In the genomic region with DNA sequence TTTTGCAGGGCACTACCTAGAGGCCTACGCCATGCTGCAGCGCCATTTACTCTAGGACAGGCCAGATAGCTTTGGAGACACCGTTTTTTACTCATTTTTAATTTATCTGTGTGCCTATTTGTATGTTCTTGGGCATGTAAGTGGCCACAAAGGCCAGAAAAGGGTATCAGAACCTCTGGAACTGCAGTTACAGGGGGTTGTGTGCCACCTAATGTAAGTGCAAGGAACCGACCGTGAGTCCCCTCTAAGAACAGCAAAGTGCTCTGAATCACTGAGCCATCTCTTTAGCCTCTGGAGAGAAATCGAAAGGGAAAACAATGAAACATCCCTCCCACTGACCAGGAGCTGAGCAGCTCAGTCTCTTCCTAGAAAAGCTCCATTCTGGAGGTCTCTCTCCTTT, we compare ENCODE assay signal across 16 mouse cellular contexts.
A peak's percentile ranks its signal among the peaks of the same experiment; 100 is the strongest.
DNase-seq lines count a peak whose midpoint lies in the region; ATAC-seq and TF ChIP-seq lines count a peak whose summit lies in the region.
"Had no signal": no experiment of that assay in that cellular context is flagged by ENCODE, and none has a peak within 500 bp of the region (broad histone marks: within the 10 kb centered on the region; RNA-seq: fewer than 3 reads in every experiment).

No protein-coding gene starts in this region.

- no peak overlapping the region for H3K4me3 ChIP-seq in forebrain, embryonic 10.5 days
- H3K4me3 ChIP-seq in forebrain, embryonic 14.5 days (ENCODE audit: low read depth, low read length) = no peak overlapping the region
- no peak overlapping the region for H3K4me3 ChIP-seq in heart, postnatal 0 days (ENCODE audit: low read depth, low read length)
- no peak overlapping the region for H3K4me3 ChIP-seq in midbrain, embryonic 10.5 days
- H3K4me3 ChIP-seq in midbrain, embryonic 15.5 days = no peak overlapping the region
- no peak overlapping the region for H3K4me3 ChIP-seq in stomach, postnatal 0 days (ENCODE audit: low read depth, low read length)
- no peak overlapping the region for H3K4me3 ChIP-seq in liver, embryonic 11.5 days (ENCODE audit: low read depth, low read length)
- H3K4me3 ChIP-seq: neural tube, embryonic 15.5 days had no signal

- peaks cover 46% of the 10 kb centered on the region for H3K4me1 ChIP-seq in forebrain, embryonic 10.5 days
- peaks cover 3% of the 10 kb centered on the region; the same call in 1 of the 2 replicates for H3K4me1 ChIP-seq in forebrain, embryonic 14.5 days (ENCODE audit: control insufficient read depth, insufficient read depth, low read length)
- no peaks in the 10 kb centered on the region for H3K4me1 ChIP-seq in heart, postnatal 0 days (ENCODE audit: control insufficient read depth, insufficient read depth)
- H3K4me1 ChIP-seq in midbrain, embryonic 10.5 days = peaks cover 44% of the 10 kb centered on the region
- H3K4me1 ChIP-seq in midbrain, embryonic 15.5 days = no peaks in the 10 kb centered on the region; the same call in 1 of the 2 replicates
- H3K4me1 ChIP-seq in stomach, postnatal 0 days (replicated peaks; ENCODE audit: control insufficient read depth, insufficient read depth) = peaks cover 4% of the 10 kb centered on the region; the same call in 1 of the 2 replicates
- H3K4me1 ChIP-seq in liver, embryonic 11.5 days (replicated peaks; ENCODE audit: control insufficient read depth, insufficient read depth, low read length) = peaks cover 17% of the 10 kb centered on the region

- no peaks in the 10 kb centered on the region for H3K9me3 ChIP-seq in forebrain, embryonic 10.5 days
- H3K9me3 ChIP-seq in forebrain, embryonic 14.5 days (replicated peaks; ENCODE audit: control insufficient read depth, low read length) = no peaks in the 10 kb centered on the region
- no peaks in the 10 kb centered on the region for H3K9me3 ChIP-seq in heart, postnatal 0 days (replicated peaks; ENCODE audit: control insufficient read depth, low read length)
- H3K9me3 ChIP-seq in midbrain, embryonic 10.5 days (replicated peaks) = no peaks in the 10 kb centered on the region
- no peaks in the 10 kb centered on the region for H3K9me3 ChIP-seq in midbrain, embryonic 15.5 days
- no peaks in the 10 kb centered on the region for H3K9me3 ChIP-seq in stomach, postnatal 0 days (ENCODE audit: control insufficient read depth, low read length)
- no peaks in the 10 kb centered on the region for H3K9me3 ChIP-seq in liver, embryonic 11.5 days (ENCODE audit: control insufficient read depth, low read length)
- H3K9me3 ChIP-seq: neural tube, embryonic 15.5 days had no signal

- ATAC-seq in forebrain, embryonic 14.5 days = no peak
- ATAC-seq in heart, postnatal 0 days (ENCODE audit: insufficient read depth, low read depth) = no peak
- ATAC-seq in midbrain, embryonic 15.5 days (replicated peaks) = no peak
- ATAC-seq in stomach, postnatal 0 days (ENCODE audit: low FRiP score, low TSS enrichment) = no peak
- ATAC-seq in liver, embryonic 11.5 days (replicated peaks; ENCODE audit: low FRiP score) = no peak
- ATAC-seq: inflammation-experienced regulatory T-cells, adult 6 months had no signal

- TF ChIP-seq EP300 in heart, postnatal 0 days (IDR thresholded peaks at IDR 0.05; ENCODE audit: low read depth) = no peak
- no peak for TF ChIP-seq EP300 in stomach, postnatal 0 days (optimal IDR thresholded peaks at IDR 0.05)

- no peak overlapping the region for H3K4me2 ChIP-seq in forebrain, embryonic 14.5 days (ENCODE audit: low read length)
- H3K4me2 ChIP-seq in heart, postnatal 0 days (ENCODE audit: low read depth, low read length) = no peak overlapping the region
- H3K4me2 ChIP-seq in midbrain, embryonic 15.5 days = no peak overlapping the region
- no peak overlapping the region for H3K4me2 ChIP-seq in stomach, postnatal 0 days (replicated peaks; ENCODE audit: low read depth)
- no peak overlapping the region for H3K4me2 ChIP-seq in liver, embryonic 11.5 days
- H3K4me2 ChIP-seq: neural tube, embryonic 15.5 days had no signal

- no peak for TF ChIP-seq CTCF in heart, postnatal 0 days (IDR thresholded peaks at IDR 0.05; ENCODE audit: low read depth)
- TF ChIP-seq CTCF in stomach, postnatal 0 days (IDR thresholded peaks at IDR 0.05; ENCODE audit: low read depth) = 0 out of 2 replicates have a peak, but pooled peaks have one; percentile 3

- H3K27ac ChIP-seq in forebrain, embryonic 10.5 days = peak overlapping the region; percentile 59; the same call in 1 of the 2 replicates
- H3K27ac ChIP-seq in forebrain, embryonic 14.5 days (ENCODE audit: low read depth, low read length) = no peak overlapping the region
- peak overlapping the region; percentile 5; the same call in 1 of the 2 replicates for H3K27ac ChIP-seq in heart, postnatal 0 days (ENCODE audit: low read depth)
- peak overlapping the region; percentile 52; the same call in 1 of the 2 replicates for H3K27ac ChIP-seq in midbrain, embryonic 10.5 days (replicated peaks)
- H3K27ac ChIP-seq in midbrain, embryonic 15.5 days = no peak overlapping the region
- no peak overlapping the region for H3K27ac ChIP-seq in stomach, postnatal 0 days (replicated peaks)
- H3K27ac ChIP-seq in liver, embryonic 11.5 days (ENCODE audit: low read depth, low read length) = no peak overlapping the region
- H3K27ac ChIP-seq: neural tube, embryonic 15.5 days had no signal

- no peak overlapping the region for H3K9ac ChIP-seq in forebrain, embryonic 14.5 days (ENCODE audit: low read length)
- H3K9ac ChIP-seq in heart, postnatal 0 days (replicated peaks; ENCODE audit: low read depth, low read length) = no peak overlapping the region
- no peak overlapping the region for H3K9ac ChIP-seq in midbrain, embryonic 15.5 days
- H3K9ac ChIP-seq in stomach, postnatal 0 days (ENCODE audit: low read length) = no peak overlapping the region
- H3K9ac ChIP-seq in liver, embryonic 11.5 days (ENCODE audit: low read depth, low read length) = no peak overlapping the region
- H3K9ac ChIP-seq: neural tube, embryonic 15.5 days had no signal

- no peak for DNase-seq in forebrain, embryonic 10.5 days (ENCODE audit: extremely low spot score, low spot score)
- no peak for DNase-seq in forebrain, embryonic 14.5 days (ENCODE audit: low spot score)
- DNase-seq in heart, postnatal 0 days (ENCODE audit: low spot score) = no peak
- DNase-seq in heart, adult 9 months (ENCODE audit: low spot score in 2 of 2) = no peak
- no peak for DNase-seq in midbrain, embryonic 10.5 days (ENCODE audit: low spot score)
- DNase-seq in stomach, postnatal 0 days (ENCODE audit: low spot score) = no peak
- DNase-seq in liver, embryonic 11.5 days (ENCODE audit: low spot score) = no peak
- DNase-seq: cerebellum, adult 11-12 months; liver; lung, adult 18-20 months; lung, postnatal 36 days; retina, postnatal 1 day; thymus, adult 18-20 months had no signal

- 90% methylated on average over 6 of the region's 6 CpGs for WGBS in forebrain, embryonic 10.5 days
- WGBS in forebrain, embryonic 14.5 days = 74% methylated on average over 6 of the region's 6 CpGs
- 79% methylated on average over 6 of the region's 6 CpGs for WGBS in heart, postnatal 0 days
- 81% methylated on average over 6 of the region's 6 CpGs for WGBS in midbrain, embryonic 10.5 days
- WGBS in midbrain, embryonic 15.5 days = 81% methylated on average over 6 of the region's 6 CpGs
- WGBS in stomach, postnatal 0 days = 87% methylated on average over 6 of the region's 6 CpGs
- 88% methylated on average over 6 of the region's 6 CpGs for WGBS in liver, embryonic 11.5 days

- 0 out of 2 replicates have a peak, but pooled peaks cover 3% of the 10 kb centered on the region for H3K27me3 ChIP-seq in forebrain, embryonic 10.5 days (ENCODE audit: poor library complexity, severe bottlenecking)
- H3K27me3 ChIP-seq in forebrain, embryonic 14.5 days (replicated peaks; ENCODE audit: control insufficient read depth, insufficient read depth, low read length) = no peaks in the 10 kb centered on the region
- H3K27me3 ChIP-seq in heart, postnatal 0 days (ENCODE audit: control insufficient read depth, insufficient read depth, low read length) = no peaks in the 10 kb centered on the region
- H3K27me3 ChIP-seq in midbrain, embryonic 10.5 days (ENCODE audit: low read depth, poor library complexity, severe bottlenecking) = no peaks in the 10 kb centered on the region
- no peaks in the 10 kb centered on the region for H3K27me3 ChIP-seq in midbrain, embryonic 15.5 days (replicated peaks)
- H3K27me3 ChIP-seq in stomach, postnatal 0 days (ENCODE audit: control insufficient read depth, insufficient read depth, low read length) = no peaks in the 10 kb centered on the region
- H3K27me3 ChIP-seq in liver, embryonic 11.5 days (replicated peaks; ENCODE audit: control insufficient read depth, insufficient read depth, low read length) = no peaks in the 10 kb centered on the region
- H3K27me3 ChIP-seq: neural tube, embryonic 15.5 days had no signal

- peaks cover 4% of the 10 kb centered on the region; the same call in 1 of the 2 replicates for H3K36me3 ChIP-seq in forebrain, embryonic 10.5 days (replicated peaks)
- no peaks in the 10 kb centered on the region for H3K36me3 ChIP-seq in forebrain, embryonic 14.5 days (ENCODE audit: control insufficient read depth, insufficient read depth, low read length)
- H3K36me3 ChIP-seq in heart, postnatal 0 days (replicated peaks; ENCODE audit: control insufficient read depth, insufficient read depth, low read length) = no peaks in the 10 kb centered on the region
- H3K36me3 ChIP-seq in midbrain, embryonic 10.5 days = peaks cover 16% of the 10 kb centered on the region
- no peaks in the 10 kb centered on the region for H3K36me3 ChIP-seq in midbrain, embryonic 15.5 days (replicated peaks)
- H3K36me3 ChIP-seq in stomach, postnatal 0 days (ENCODE audit: control insufficient read depth, insufficient read depth, low read length) = no peaks in the 10 kb centered on the region
- H3K36me3 ChIP-seq in liver, embryonic 11.5 days (ENCODE audit: control insufficient read depth, insufficient read depth, low read length) = no peaks in the 10 kb centered on the region
- H3K36me3 ChIP-seq: neural tube, embryonic 15.5 days had no signal

Comparison
In these comparisons a context has a peak if more than half of its experiments do, and no peak if none do; other contexts are left out.
1. H3K27ac ChIP-seq: peak in forebrain, embryonic 10.5 days (single experiment), heart, postnatal 0 days (single experiment) and midbrain, embryonic 10.5 days (single experiment); none in forebrain, embryonic 14.5 days (single experiment), midbrain, embryonic 15.5 days (single experiment), stomach, postnatal 0 days (single experiment) and liver, embryonic 11.5 days (single experiment).